Mouse (Mus musculus) liver, embryonic 14.5 days (tissue): ENCODE results near the gene Orm2. TPM values are rescaled to one million over a fixed set of nuclear protein-coding genes. Genes with fewer than 3 reads are reported as not detected.
A peak's percentile ranks its signal among the peaks of the same experiment; 100 is the strongest.

Experiments used
- ATAC-seq: fragments of 200-750 bp; cut with Nextera tagmentation; 2 replicates; pipeline ENCODE4 v1.8.0; 2017; ENCODE audit warnings: moderate number of reproducible peaks, mild to moderate bottlenecking, moderate library complexity; ENCODE audit not compliant: insufficient read depth
- DNase-seq, 3 experiments: peaks; one replicate each; pipeline ENCODE4 v3.0.0-alpha.2; 2012 to 2013; ENCODE audit warnings: low read depth in 3 of 3, low spot score in 3 of 3
- H3K27ac ChIP-seq: fragments of 300-500 bp; sonication (generic); 2 replicates; pipeline ENCODE4 v1.5.1; 2014; ENCODE audit warnings: moderate library complexity, mild to moderate bottlenecking, control low read depth, inconsistent platforms
- H3K27me3 ChIP-seq: fragments of 300-500 bp; sonication (generic); 2 replicates; pipeline ENCODE4 v1.6.1; 2014; ENCODE audit warnings: mild to moderate bottlenecking, low read length, moderate library complexity; ENCODE audit not compliant: control insufficient read depth, insufficient read depth
- H3K36me3 ChIP-seq: fragments of 300-500 bp; sonication (generic); replicated peaks from 2 replicates; pipeline ENCODE4 v1.6.1; 2014; ENCODE audit warnings: low read depth; ENCODE audit not compliant: control insufficient read depth, insufficient read depth
- H3K4me1 ChIP-seq, 2 experiments: fragments of 200-500 bp in 1 of 2; fragments of 300-500 bp in 1 of 2; sonication (generic) in 1 of 2; replicated peaks; 2 replicates each; pipeline ENCODE4 v1.6.1; 2012 to 2014; ENCODE audit warnings: antibody characterized with exemption in 1 of 2, inconsistent platforms in 1 of 2, low read length in 1 of 2; ENCODE audit not compliant: control insufficient read depth in 2 of 2, insufficient read depth in 2 of 2
- H3K4me2 ChIP-seq: fragments of 300-500 bp; sonication (generic); 2 replicates; pipeline ENCODE4 v1.6.1; 2014; ENCODE audit warnings: low read depth, mild to moderate bottlenecking, control low read depth, moderate library complexity
- H3K4me3 ChIP-seq, 2 experiments: fragments of 200-500 bp in 1 of 2; fragments of 300-500 bp in 1 of 2; sonication (generic) in 1 of 2; 2 replicates each; pipeline ENCODE4 v1.5.1; 2012 to 2014; ENCODE audit warnings: low read depth in 2 of 2, low read length in 2 of 2, mild to moderate bottlenecking in 2 of 2, control low read depth in 1 of 2, inconsistent platforms in 1 of 2, moderate library complexity in 1 of 2; ENCODE audit not compliant: insufficient read depth in 1 of 2
- H3K9ac ChIP-seq: fragments of 300-500 bp; sonication (generic); replicated peaks from 2 replicates; pipeline ENCODE4 v1.6.1; 2014; ENCODE audit warnings: mild to moderate bottlenecking, control low read depth, moderate library complexity
- H3K9me3 ChIP-seq: fragments of 300-500 bp; sonication (generic); 2 replicates; pipeline ENCODE4 v1.6.1; 2016; ENCODE audit warnings: low read length, mixed read lengths; ENCODE audit not compliant: control insufficient read depth
- CTCF ChIP-seq: IDR thresholded peaks from 2 replicates; pipeline ENCODE4 v1.5.1; 2016; ENCODE audit warnings: antibody characterized with exemption, low read depth, control low read depth
- EP300 ChIP-seq: IDR thresholded peaks from 2 replicates; pipeline ENCODE4 v1.6.1; 2016; ENCODE audit warnings: antibody characterized with exemption, low read depth
- WGBS: fragments of 180-500 bp; shearing (Covaris S2); extraction: QIAGEN DNeasy Blood & Tissue Kit; methylation state at CpG from one replicate; pipeline ENCODE4 v1.1.7; 2014; ENCODE audit not compliant: insufficient replicate concordance; 5-methylcytosine and 5-hydroxymethylcytosine counted together
- polyA plus RNA-seq, 2 experiments: library from polyadenylated mRNA; depleted of rRNA in 1 of 2; stranded (reverse) in 1 of 2; unstranded in 1 of 2; fragments of >200 nt; fragmentation: Nextera tagmentation in 1 of 2; extraction: Ambion mirVana in 1 of 2; gene quantifications; 2 replicates each; pipeline versions ENCODE4 v1.2.1 to v1.2.3; 2012 to 2014

The Orm2 gene
- polyA plus RNA-seq, 2 experiments = not detected

- DNase-seq = peak; percentile 81 to 83 (median 82)
- peak overlapping the region in 1 of 2 experiments; percentile 5; a peak in 1 of 4 replicates for H3K4me3 ChIP-seq
- WGBS = 15% methylated on average over 12 of the region's 12 CpGs
- peak overlapping the region; percentile 94 for H3K27ac ChIP-seq
- no peaks in the 10 kb centered on the region; the same call in 1 of the 2 replicates for H3K36me3 ChIP-seq
- peak; percentile 91 for ATAC-seq
- TF ChIP-seq CTCF (no peak), EP300 (peak; percentile 72)
- peak overlapping the region; percentile 19 for H3K9ac ChIP-seq
- peaks cover 38 to 41% of the 10 kb centered on the region in 2 experiments for H3K4me1 ChIP-seq
- H3K9me3 ChIP-seq = no peaks in the 10 kb centered on the region
- H3K4me2 ChIP-seq = peak overlapping the region; percentile 50
- H3K27me3 ChIP-seq = no peaks in the 10 kb centered on the region
Measured at GRCm38 (mm10) chr4:63374331-63374730, 12.1 kb downstream of the Orm2 start.

DNA sequence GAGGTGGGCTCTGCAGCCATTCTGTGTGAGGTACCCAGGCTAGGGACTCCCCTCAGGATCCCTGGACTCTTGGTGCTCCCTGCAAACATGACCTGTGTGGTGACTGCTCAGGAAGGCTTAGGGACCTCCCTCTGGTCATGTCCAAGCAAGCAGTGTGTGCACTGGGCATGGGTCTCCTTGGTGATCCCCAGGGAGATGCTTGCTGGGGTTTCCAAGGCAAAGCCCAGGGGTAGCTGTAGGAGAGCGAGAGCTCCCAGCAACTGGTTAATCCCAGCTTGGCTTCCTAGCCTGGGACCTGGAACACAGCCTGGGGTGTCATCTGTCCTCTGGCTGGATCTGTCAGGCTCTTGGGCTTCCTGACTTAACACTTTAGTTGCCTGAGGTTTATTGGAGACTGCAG lies 13.1 kb downstream of the Orm2 start:
- H3K27ac ChIP-seq = peak overlapping the region; percentile 94

DNA sequence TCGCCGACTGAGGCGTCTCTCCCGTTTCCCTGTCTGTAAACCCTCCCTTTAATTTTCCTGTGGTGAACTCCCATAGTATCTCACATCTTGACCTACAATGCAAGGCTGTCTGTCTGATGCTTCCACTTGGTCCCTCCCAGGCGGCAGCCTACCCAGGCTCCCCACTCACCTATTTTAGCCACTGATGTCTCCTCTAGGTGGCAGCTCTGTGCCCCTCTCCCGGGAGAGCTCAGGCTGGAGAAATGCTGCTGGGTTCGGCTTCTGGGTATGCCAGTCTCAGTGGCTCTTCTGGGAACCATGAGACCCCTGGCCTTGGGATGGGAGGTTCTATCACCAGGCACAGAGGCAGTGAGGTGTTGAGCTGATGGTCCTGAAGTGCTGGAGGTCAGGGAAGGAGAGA lies 15.2 kb downstream of the Orm2 start:
- H3K4me2 ChIP-seq = no peak overlapping the region
- ATAC-seq (no peak), DNase-seq (no peak)
- H3K4me1 ChIP-seq = peaks cover 40% of the 10 kb centered on the region in 2 experiments
- TF ChIP-seq EP300 (no peak), CTCF (peak; percentile 64)
- no peak overlapping the region for H3K4me3 ChIP-seq
- 67% methylated on average over 7 of the region's 7 CpGs for WGBS
- H3K9ac ChIP-seq = no peak overlapping the region
- H3K36me3 ChIP-seq = peaks cover 6% of the 10 kb centered on the region; the same call in 1 of the 2 replicates
- no peaks in the 10 kb centered on the region for H3K27me3 ChIP-seq
- H3K9me3 ChIP-seq = no peaks in the 10 kb centered on the region
- no peak overlapping the region for H3K27ac ChIP-seq

More for the DNA sequence above, 13.1 kb downstream of the Orm2 start:
- DNase-seq (no peak), ATAC-seq (no peak)
- Histone ChIP-seq H3K9me3 (no peaks in the 10 kb centered on the region), H3K36me3 (no peaks in the 10 kb centered on the region; the same call in 1 of the 2 replicates), H3K4me3 (no peak overlapping the region), H3K9ac (peak overlapping the region; percentile 10), H3K4me1 (peaks cover 38 to 41% of the 10 kb centered on the region in 2 experiments), H3K27me3 (no peaks in the 10 kb centered on the region), H3K4me2 (no peak overlapping the region)
- no peak for TF ChIP-seq EP300
- no peak for TF ChIP-seq CTCF
- 86% methylated on average over 1 of the region's 1 CpGs for WGBS

- Histone ChIP-seq H3K9ac (peak overlapping the region; percentile 52), H3K4me2 (peak overlapping the region; percentile 56), H3K4me1 (peaks cover 25 to 37% of the 10 kb centered on the region in 2 experiments), H3K36me3 (peaks cover 6% of the 10 kb centered on the region; the same call in 1 of the 2 replicates), H3K27ac (peak overlapping the region; percentile 81), H3K9me3 (no peaks in the 10 kb centered on the region), H3K27me3 (no peaks in the 10 kb centered on the region), H3K4me3 (no peak overlapping the region)
- peak in 2 of 3 experiments; percentile 59 to 64 for DNase-seq
- WGBS = 28% methylated on average over 4 of the region's 4 CpGs
- TF ChIP-seq CTCF = no peak
- peak; percentile 91 for TF ChIP-seq EP300
- ATAC-seq = peak; percentile 84
Measured at GRCm38 (mm10) chr4:63382676-63383369, 20.6 kb downstream of the Orm2 start.

- Histone ChIP-seq H3K4me1 (peaks cover 25 to 37% of the 10 kb centered on the region in 2 experiments), H3K9me3 (no peaks in the 10 kb centered on the region), H3K4me2 (peak overlapping the region; percentile 56), H3K27ac (peak overlapping the region; percentile 81), H3K36me3 (peaks cover 6% of the 10 kb centered on the region; the same call in 1 of the 2 replicates), H3K4me3 (no peak overlapping the region), H3K27me3 (no peaks in the 10 kb centered on the region), H3K9ac (peak overlapping the region; percentile 52; the same call in 1 of the 2 replicates)
- WGBS = 53% methylated on average over 12 of the region's 12 CpGs
- no peak for DNase-seq
- TF ChIP-seq CTCF (no peak), EP300 (no peak)
- peak; percentile 39; the same call in 1 of the 2 replicates for ATAC-seq
Measured at GRCm38 (mm10) chr4:63383474-63383873, 21.2 kb downstream of the Orm2 start.
